Mouse (Mus musculus) olfactory bulb, adult 2 months (tissue): Measurements from ENCODE around the gene Ints6l. TPM values are rescaled to one million over a fixed set of nuclear protein-coding genes. Genes with fewer than 3 reads are reported as not detected.
"Not testable (repeated sequence)": the region's sequence is repeated elsewhere in the genome, so short reads cannot be mapped to it uniquely, and the experiment has no call there.

Experiments used
- H3K27ac ChIP-seq: fragments of 200-500 bp; 2 replicates; pipeline ENCODE4 v1.5.1; 2012; ENCODE audit warnings: low read depth, low read length; ENCODE audit not compliant: insufficient read depth
- H3K4me1 ChIP-seq: fragments of 200-500 bp; 2 replicates; pipeline ENCODE4 v1.6.1; 2012; ENCODE audit warnings: low read length; ENCODE audit not compliant: control insufficient read depth, insufficient read depth
- H3K4me3 ChIP-seq: fragments of 200-500 bp; 2 replicates; pipeline ENCODE4 v1.5.1; 2012; ENCODE audit warnings: mild to moderate bottlenecking, low read depth, low read length, moderate library complexity; ENCODE audit not compliant: insufficient read depth
- CTCF ChIP-seq: fragments of 200-500 bp; IDR thresholded peaks from 2 replicates; pipeline ENCODE4 v1.5.1; 2012; ENCODE audit warnings: low read depth, mild to moderate bottlenecking, low read length, moderate library complexity; ENCODE audit not compliant: insufficient read depth
- POLR2A ChIP-seq: fragments of 200-500 bp; IDR thresholded peaks from 2 replicates; pipeline ENCODE4 v1.6.1; 2012; ENCODE audit warnings: mild to moderate bottlenecking, low read depth, low read length, moderate library complexity; ENCODE audit not compliant: insufficient read depth
- WGBS: fragments of 180-500 bp; shearing (Covaris S2); methylation state at CpG from one replicate; pipeline ENCODE4 v1.1.7; 2018; 5-methylcytosine and 5-hydroxymethylcytosine counted together
- polyA plus RNA-seq: library from polyadenylated mRNA; stranded (reverse); fragments of >200 nt; gene quantifications from 2 replicates; pipeline ENCODE4 v1.2.4, GENCODE M21; 2012; ENCODE audit warnings: low replicate concordance; ENCODE audit not compliant: missing spikeins, insufficient read depth, insufficient read length

The Ints6l gene
- polyA plus RNA-seq, 1 experiment = not detected

DNA sequence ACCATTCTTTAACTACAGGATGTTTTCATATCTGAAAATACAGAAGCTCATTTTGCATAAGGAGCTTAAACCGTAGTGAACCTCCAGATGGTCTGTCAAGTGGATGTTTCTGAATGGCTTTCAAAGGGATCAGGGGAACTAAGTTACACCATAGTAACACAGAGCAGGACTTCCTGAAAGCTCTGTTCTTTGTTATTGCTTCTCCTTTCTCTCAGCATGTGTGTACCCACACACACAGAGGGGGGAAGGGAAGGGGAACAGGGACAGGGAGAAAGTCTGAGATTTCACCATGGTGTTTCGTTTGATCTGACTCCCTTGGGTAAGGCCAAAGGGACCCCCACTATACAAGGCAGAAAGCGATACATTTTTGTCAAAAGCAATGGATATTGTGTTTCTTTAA lies 27.2 kb downstream of the Ints6l start:
- Histone ChIP-seq H3K4me3 (no peak overlapping the region), H3K4me1 (no peaks in the 10 kb centered on the region), H3K27ac (no peak overlapping the region)
- no peak for TF ChIP-seq CTCF
- WGBS = 69% methylated on average over 3 of the region's 3 CpGs

- no peaks in the 10 kb centered on the region for H3K4me1 ChIP-seq
- WGBS = 21% methylated on average over 1 of the region's 1 CpGs
- H3K27ac ChIP-seq = no peak overlapping the region
- H3K4me3 ChIP-seq = no peak overlapping the region
- TF ChIP-seq POLR2A = no peak
- no peak for TF ChIP-seq CTCF
Observed at GRCm38 (mm10) chrX:56489758-56490157, 35.1 kb downstream of the Ints6l start.

DNA sequence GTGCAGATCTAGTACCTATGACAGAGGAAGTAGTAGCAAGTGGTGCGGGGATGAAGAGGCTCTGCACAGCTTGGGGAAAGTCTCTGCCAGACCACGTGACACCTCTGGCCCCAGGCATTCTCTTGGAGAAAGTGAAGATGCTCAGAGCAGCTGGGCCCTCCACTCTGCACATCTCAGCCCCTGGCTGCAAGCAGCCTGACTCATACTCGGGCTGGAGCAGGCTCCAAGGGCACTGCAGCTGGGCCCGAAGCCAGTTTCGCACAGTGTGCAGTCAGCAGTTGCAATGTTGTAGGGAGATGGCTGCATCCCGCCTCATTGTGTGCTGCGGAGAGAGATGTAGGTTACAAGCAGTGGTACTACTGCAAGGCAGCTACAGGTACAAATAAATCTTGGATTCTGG lies 42.6 kb downstream of the Ints6l start:
- no peaks in the 10 kb centered on the region for H3K4me1 ChIP-seq
- TF ChIP-seq POLR2A (no peak), CTCF (no peak)
- no peak overlapping the region for H3K4me3 ChIP-seq
- H3K27ac ChIP-seq = no peak overlapping the region
- WGBS = 46% methylated on average over 7 of the region's 7 CpGs

DNA sequence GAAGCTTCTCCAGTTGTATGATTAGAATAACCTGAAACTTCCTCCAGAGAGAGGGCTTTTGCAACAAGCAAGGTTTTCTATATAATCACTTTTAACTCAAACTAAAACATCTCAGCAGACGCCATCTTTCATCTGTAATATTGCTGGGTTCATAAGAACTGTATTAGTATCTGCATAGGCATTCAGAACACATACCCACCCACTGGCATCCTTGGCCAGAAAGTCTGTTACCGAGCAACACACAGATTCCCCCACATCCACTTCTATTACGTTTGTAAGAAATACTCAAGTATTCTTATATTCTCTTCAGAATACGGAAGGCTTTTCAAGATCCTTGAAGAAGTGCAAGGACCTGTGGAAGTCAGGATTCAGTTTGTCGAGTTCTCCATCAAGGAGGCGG lies 69.8 kb downstream of the Ints6l start, which contains the start of gene Gm10477:
Gene Gm10477, plus strand, starts transcription at position 301 of the 400 bp plus-strand sequence.
- 75% methylated on average over 6 of the region's 6 CpGs for WGBS
- H3K27ac ChIP-seq, H3K4me1 ChIP-seq, H3K4me3 ChIP-seq: not testable (repeated sequence)

DNA sequence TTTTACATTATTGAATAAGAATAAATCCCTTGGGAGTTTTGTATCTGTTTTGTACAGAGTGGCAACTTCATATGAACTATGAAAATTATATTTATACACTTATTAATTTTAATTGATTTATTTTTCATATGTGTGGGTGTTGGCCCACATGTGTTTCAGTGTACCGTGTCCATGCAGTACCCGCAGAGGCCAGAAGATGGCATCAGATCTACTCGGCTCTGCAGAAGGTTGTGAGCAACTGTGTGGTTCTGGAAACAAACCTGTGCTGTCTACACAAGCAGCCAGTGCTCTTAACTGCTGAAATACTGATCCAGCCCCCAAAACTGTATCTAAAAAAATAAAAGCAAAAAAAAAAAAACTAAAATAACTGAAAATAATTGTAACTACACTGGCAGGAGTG lies 76.6 kb downstream of the Ints6l start:
- TF ChIP-seq CTCF (no peak), POLR2A (no peak)
- Histone ChIP-seq H3K27ac (no peak overlapping the region), H3K4me1 (no peaks in the 10 kb centered on the region), H3K4me3 (no peak overlapping the region)
- 16% methylated on average over 3 of the region's 3 CpGs for WGBS

- 57% methylated on average over 4 of the region's 4 CpGs for WGBS
- no peak for TF ChIP-seq POLR2A
- TF ChIP-seq CTCF = no peak
- Histone ChIP-seq H3K4me1 (no peaks in the 10 kb centered on the region), H3K4me3 (no peak overlapping the region), H3K27ac (no peak overlapping the region)
Observed at GRCm38 (mm10) chrX:56537162-56537561, 82.5 kb downstream of the Ints6l start.

DNA sequence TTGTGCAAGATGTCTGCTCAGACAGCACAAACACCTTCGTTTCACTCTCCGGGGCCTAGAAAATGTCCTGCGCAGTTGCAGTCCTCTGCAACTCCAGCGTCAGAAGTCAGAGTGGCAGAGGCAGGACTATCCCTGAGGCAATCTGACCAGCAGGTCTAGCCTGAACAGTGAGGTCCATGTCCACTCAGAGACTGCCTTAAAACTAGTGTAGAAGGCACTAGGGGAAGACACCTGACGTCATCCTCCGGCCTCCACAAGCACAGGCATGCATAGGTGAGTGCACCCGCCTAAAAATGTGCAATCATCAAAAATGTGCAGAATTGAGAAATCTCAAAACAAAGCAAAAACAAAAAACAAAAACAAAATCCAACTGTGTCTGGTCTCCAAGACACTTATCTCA lies 94.8 kb downstream of the Ints6l start, which contains the start of gene Gm648:
Gene Gm648, minus strand, starts transcription at position 101 of the 400 bp plus-strand sequence.
- H3K27ac ChIP-seq = no peak within 1 kb of the TSS
- H3K4me1 ChIP-seq = no peaks in the 10 kb centered on the region
- TF ChIP-seq CTCF = no peak
- TF ChIP-seq POLR2A = no peak
- WGBS = 92% methylated on average over 7 of the region's 7 CpGs
- no peak within 1 kb of the TSS for H3K4me3 ChIP-seq

GRCm38 (mm10) chrX:56553584-56553983 lies 98.9 kb downstream of the Ints6l start:
- Histone ChIP-seq H3K27ac (no peak overlapping the region), H3K4me1 (no peaks in the 10 kb centered on the region), H3K4me3 (no peak overlapping the region)
- 85% methylated on average over 3 of the region's 3 CpGs for WGBS
- TF ChIP-seq POLR2A = no peak

Other genes starting within 250 kb of the Ints6l start
- gene Gm773, start 242.0 kb upstream of the Ints6l start, polyA plus RNA-seq = not detected in 2 replicates
- not detected in 2 replicates for gene Zfp449, start 108.5 kb upstream of the Ints6l start, polyA plus RNA-seq
- gene Smim10l2a, start 80.3 kb upstream of the Ints6l start, polyA plus RNA-seq = not detected in 2 replicates
- gene Gm2174, start 6.9 kb upstream of the Ints6l start, polyA plus RNA-seq = not detected in 2 replicates
- gene Gm10477, start 69.9 kb downstream of the Ints6l start, polyA plus RNA-seq = not detected in 2 replicates
- gene Gm648, start 94.7 kb downstream of the Ints6l start, polyA plus RNA-seq = not detected in 2 replicates
- not detected in 2 replicates for gene Mmgt1, start 143.2 kb downstream of the Ints6l start, polyA plus RNA-seq
- 368 TPM in 1 of 2 replicates, not detected in the other for gene Slc9a6, start 154.9 kb downstream of the Ints6l start, polyA plus RNA-seq